Mouse (Mus musculus): ENCODE results near the gene Psmc6. TPM values are rescaled to one million over a fixed set of nuclear protein-coding genes. Genes with fewer than 3 reads are reported as not detected.

Gene Psmc6
- total RNA-seq (2021), result 100 to 1,000 TPM; 125 to 126 TPM
- long read RNA-seq, experiment 1, transcript Psmc6-201 (14 exons, 2,234 nt), result major isoform, 53 of 58 reads
- long read RNA-seq, experiment 1, partial matches to known transcripts, result 2 of 58 reads
- long read RNA-seq, experiment 1, other reads (novel, unspliced or antisense), result 3 of 58 reads
- long read RNA-seq, experiment 2, transcript Psmc6-201 (14 exons, 2,234 nt), result major isoform, 181 of 192 reads
- long read RNA-seq, experiment 2, partial matches to known transcripts, result 6 of 192 reads
- long read RNA-seq, experiment 2, other reads (novel, unspliced or antisense), result 5 of 192 reads

DNA sequence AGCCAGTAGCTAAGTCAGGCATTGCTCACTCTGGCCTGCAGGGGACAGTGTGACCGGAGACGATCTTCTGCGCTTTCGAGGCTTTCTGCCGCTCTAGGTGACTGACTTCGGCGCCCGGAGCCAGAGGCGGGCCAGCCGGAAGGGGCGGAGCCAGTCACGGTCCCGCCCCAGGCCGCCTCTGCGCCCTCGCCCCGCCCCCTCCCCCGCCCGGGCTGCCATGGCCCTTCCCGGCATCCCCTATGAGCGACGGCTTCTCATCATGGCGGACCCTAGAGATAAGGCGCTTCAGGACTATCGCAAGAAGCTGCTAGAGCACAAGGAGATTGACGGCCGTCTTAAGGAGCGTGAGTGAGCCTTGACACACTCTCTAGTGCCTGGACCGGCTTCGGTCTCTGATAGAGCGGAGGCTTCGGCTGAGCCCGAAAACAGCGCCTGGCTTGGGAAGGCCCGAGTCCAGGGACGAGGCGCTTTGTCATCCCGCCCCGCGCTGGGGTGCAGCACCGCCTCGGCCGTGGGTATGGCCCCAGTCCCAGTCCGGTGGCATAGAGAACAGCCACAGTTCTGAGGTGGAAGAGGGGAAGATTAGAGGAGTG is at the start of gene Psmc6:
Gene Psmc6 (plus strand): TSS at position 200 of the 593 bp plus-strand sequence.
- DNase-seq (ENCODE audit: low spot score in 2 of 2), result peak; percentile 83 to 88

DNA sequence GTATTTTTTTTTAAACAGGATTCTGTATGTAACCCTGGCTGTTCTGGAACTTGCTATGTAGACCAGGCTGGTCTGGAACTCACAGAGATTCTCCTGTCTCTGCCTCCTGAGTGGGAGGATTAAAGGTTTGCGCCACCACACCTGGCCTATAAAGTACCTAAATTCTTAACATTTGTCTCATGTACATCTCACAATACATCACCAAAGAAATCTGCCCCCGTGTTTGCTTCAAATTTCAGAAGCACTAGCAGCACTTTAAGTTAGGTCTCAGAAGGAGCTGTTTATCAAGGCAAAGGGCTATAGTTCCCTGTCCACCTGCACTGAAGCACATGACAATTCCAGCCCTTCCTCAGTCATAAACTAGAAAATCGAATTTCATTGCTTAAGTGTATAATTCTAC is 47.5 kb upstream of the Psmc6 start:
- DNase-seq (ENCODE audit: low spot score in 2 of 2), result no peak

DNA sequence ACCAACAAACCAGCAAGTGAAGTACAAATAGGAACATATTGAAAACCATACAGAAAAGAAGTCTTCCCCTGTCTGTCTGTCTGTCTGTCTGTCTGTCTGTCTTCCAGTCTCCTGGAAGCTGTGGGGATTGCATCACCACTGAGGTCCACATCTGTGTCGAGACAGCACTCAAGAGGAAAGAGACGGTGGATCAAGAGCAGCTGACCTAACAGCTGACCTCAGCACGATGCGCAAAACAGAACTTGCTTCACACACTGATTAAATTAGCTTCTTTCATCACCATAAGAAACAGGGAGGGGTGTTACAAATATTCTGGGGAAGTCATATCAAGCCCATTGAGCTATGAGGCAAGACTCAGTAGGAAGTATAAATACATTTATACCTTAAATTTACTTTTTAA is 38.0 kb upstream of the Psmc6 start:
- no peak for DNase-seq (ENCODE audit: low spot score in 2 of 2)

DNA sequence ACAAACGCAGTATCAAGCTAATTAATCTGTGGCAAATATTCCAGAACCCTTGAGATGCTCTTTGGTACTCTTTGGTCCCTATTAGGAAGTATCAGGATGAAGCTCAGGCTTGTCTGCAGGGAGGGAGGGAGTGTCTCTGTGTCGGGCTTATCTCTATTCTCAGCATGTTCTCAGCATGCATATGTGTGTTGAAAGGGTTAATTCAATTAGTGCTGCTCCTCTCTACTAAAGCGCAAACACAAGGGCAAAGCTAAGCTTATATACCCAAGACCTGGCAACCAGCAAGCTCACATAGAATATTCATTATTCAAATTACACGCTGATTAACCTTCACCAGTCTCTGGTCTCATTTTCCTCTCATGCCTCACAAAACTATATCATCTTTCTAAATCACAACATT is 25.6 kb upstream of the Psmc6 start:
- no peak for DNase-seq (ENCODE audit: low spot score in 2 of 2)

DNA sequence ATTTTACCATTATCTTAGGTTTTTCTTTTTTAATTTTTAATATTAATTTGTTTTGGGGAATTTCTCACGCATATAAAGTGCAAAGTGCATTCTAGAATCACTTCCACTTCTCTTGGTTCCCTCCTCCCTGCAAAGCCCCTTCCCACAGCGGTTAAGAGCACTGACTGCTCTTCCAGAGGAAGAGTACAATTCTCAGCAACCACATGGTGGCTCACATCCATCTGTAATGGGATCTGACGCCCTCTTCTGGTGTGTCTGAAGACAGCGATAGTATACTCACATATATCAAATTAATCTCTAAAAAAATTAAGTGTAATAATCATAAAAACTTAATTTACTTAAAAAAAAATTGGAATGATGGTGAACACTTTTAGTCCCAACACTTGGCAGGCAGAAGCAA is 25.2 kb upstream of the Psmc6 start:
- DNase-seq (ENCODE audit: low spot score in 2 of 2), result no peak

DNA sequence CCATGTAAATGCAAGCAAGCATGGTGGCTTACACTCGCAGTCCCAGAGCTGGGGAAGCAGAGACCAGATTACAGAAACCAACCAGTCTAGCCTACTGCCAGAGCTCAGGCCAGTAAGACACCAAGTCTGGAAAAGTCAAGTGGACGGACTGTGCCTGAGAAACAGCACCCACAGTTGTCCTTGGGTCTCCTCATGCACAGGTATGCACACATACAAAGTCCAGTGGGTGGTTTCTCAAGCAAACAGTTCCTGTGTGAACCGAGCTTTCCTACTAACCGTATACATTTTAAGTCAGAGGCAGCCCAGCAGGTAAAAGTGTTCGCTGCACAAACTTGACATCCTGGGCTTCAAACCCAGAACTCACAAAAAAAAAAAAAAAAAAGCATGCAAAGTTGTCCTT is 23.7 kb upstream of the Psmc6 start:
- no peak for DNase-seq (ENCODE audit: low spot score in 2 of 2)

DNA sequence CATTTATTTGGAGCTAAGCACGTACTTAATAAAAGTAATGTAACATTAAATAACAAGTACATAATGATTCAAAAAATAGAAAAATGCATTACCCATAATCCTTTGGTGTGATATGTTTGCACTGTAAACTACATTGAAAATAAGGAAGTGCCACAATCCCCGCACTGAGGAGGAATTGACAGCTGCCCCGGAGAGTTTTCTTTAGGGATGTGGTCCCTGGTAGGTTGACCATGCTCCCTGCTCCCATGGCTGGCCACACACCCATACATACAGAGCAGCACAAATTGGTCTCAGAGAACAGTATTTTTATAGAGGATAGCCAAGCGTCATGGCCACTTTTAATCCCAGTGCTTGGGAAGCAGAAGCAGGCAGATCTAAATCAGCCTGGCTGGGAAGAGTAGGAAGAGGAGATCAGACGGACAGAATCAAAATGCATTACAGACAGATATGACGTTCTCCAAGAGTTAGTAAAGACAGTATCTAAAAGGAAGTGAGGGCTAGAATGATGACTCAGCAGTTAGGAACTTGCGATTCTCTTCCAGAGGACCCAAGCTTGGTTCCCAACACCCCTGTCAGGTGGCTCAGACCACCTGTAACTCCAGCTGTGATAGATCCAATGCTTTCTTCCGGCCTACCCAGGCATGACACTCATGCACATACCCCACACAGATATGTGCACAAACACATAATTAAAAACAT is 21.8 kb upstream of the Psmc6 start:
- DNase-seq (ENCODE audit: low spot score in 2 of 2), result no peak

DNA sequence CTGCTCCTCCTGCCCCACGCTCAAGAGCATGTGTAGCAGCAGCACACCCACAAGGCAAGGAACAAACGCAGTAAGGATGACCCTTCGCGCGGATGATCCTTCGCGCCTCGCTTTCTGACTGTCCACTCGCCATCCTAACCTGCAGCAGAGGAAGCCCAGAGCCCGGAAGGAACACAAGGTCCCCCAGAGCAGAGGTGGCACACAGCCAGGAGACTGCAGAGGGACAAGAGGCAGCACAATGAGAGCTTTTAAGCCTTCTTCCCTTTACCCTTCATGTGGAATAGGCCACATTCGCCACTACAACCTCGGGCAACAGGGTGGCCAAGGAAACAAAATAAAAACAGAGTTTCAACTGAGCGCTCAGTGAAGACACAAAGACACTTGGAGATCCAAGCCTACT is 19.9 kb upstream of the Psmc6 start:
- no peak for DNase-seq (ENCODE audit: low spot score in 2 of 2)

DNA sequence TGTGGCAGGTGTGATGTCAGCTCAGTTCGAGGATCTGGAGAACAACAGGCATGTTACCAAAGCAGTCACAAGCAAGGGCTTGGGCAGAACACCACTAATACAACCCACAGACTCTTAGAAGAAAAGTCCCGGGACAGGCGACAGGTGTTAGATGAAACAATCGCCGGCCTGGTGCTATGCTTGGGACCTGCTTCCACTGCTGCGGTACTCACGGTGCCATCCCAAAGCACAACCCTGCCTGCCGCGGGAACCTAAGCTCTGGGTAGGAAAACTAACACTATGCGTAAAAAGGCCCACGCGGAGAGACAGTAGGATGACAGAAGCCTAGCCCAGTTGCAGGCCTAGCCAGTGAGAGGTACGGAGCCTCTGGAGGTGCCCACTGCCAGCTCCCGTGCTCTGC is 19.5 kb upstream of the Psmc6 start:
- DNase-seq (ENCODE audit: low spot score in 2 of 2), result no peak

DNA sequence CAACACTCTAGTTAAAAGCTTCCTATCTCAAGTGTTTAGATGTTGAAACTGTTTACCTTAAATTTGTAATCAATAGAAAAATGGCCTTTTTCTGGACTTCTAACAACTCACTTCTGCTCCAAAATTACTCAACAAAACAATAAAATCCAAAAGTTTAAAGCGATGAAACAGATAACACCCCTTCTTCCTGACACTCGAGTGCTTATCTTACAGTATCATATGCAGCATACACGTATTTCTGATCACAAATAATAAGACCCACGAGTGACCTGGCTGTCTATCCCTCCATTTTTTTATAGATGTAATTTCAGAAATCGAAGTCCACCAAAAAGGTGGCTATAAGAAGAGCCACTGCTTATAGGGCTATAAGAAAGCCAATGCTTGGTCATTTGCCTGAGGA is 12.7 kb upstream of the Psmc6 start:
- no peak for DNase-seq (ENCODE audit: low spot score in 2 of 2)

DNA sequence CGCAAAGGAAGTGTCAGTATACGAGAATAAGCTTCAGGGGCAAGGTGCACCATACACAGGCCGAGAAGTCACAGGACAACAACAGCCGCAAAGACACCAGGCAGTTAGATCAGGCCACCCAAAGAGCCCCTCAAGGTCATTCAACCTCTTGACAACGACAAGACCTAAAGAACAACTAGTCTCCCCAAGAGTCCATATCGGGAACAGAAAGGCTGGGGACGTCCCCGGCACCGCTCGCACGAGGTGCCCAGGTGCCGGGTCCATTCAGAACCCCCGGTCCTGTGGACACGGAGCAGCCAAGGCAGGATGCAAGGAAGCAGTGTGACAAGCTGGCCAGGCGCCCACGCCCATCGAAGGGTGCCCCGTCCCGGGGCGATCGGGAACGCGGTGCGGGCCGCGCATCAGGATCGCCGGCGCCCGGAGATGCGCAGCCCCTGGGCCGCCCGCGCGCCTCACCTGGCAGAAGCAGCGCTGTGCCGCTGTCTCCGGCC is 11.6 kb upstream of the Psmc6 start:
- DNase-seq (ENCODE audit: low spot score in 2 of 2), result no peak

DNA sequence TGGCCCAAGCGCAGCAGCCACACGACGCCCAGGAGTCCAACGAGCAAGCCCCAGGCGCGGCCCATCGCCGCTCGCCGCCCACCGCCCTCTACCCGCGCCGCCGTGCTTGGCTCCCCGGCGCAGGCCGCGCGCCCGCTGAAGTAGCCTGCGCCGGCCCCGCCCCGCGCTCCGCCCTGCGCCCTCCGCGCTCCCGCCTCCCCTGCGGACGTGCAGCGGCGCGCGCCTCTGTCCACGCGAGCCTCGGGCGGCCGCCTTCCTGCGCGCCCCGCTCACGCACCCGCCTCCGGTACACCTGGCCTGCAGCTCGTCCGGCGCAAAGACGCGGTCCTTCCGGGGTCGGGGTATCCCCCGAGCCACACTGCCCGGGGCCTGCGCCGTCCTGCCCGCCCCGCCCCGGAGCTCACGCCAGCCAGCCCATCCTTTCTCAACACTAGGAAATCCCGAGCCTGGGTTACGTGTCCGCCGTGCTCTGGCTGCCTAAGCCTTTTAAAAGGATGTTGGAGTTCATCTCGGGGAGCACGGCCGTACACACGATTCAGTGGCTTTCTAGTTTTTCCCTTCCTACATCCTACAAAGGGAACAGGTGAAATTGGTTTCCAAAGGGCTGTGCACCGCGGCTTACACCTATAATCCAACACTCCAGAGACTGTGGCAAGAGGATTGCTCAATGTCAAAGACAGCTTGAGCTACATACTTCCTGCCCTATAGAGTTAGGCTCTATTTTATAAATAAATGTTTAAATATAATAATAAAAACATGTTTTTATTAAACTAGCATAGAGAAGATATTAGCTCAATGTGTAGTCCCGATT is 11.0 kb upstream of the Psmc6 start, which contains the start of gene Ero1l:
Gene Ero1l (minus strand): TSS at position 346 of the 811 bp plus-strand sequence.
- peak; percentile 89 to 90 for DNase-seq (ENCODE audit: low spot score in 2 of 2)

DNA sequence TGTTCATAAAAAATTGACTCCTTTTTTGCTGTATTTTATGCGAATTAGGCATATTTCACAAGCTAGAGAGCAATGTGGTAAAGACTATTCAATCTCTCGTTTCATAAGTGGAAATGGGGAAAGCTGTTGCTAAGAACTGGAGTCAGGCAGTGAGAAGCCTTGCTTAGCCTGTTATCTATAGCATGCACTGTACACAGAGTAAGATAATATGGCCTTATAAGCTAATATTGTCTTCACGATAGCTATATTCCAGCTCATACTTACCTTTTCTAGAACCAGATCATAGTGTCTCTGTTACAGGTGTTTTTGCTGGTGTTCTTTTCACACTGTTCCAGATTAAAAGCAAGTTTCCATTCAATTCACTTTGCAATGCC is 10.4 kb upstream of the Psmc6 start:
- no peak for DNase-seq (ENCODE audit: low spot score in 2 of 2)

DNA sequence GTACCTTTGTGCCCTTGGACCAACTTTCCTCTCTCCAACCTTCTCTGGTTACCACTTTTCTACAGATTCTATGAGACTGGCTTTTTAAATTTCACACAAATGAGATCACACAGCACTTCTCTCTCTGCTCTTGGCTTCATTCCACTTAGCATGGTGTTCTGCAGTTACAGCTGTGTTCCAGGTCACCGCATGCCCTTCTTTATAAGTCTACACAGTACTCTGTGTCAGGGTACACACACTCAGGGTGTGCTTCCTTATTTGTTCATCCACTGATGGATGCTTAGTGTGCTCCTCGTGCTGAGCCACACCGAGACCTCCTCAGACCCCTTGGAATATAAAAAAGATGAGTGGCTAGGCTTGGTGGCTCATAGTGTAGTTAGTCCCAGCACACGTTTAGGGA is 9.5 kb upstream of the Psmc6 start:
- no peak for DNase-seq (ENCODE audit: low spot score in 2 of 2)

DNA sequence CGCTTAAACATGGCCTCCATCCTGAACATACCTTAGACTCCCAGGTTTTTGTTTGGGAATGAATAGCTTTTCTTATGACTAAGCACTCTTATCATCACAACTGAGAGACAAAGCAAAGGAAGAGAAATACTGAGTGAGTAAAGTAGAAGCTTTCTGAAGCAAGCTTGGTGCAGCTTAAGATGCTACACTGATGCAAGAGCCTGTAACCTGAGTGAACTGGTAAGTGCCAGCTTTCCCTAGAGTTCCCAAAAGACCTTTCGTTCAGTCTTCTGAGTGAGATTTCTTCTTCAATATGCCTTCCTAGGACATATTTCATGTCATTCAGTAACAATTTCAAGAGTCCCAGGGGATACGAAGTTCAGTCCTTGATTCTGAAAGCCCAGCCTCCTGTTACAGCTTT is 8.5 kb upstream of the Psmc6 start:
- no peak for DNase-seq (ENCODE audit: low spot score in 2 of 2)

DNA sequence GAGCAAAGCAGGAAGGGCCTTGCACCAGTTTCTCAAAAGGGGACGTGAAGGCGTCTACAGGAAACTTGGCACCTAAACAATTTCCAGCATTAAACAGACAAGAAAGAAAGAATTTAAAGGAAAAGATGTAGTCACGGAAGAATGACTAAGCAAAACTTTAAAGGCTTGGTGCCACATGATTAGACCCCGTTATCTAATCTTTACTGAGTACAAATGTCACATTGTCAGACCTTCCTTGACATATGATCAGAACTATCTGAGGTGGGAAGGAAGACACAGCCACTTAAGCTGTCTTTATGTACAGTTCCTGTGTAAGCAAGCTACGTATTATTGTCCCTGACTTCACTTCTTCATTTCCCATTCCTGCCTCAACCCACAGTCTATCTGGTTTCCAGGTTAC is 8.0 kb upstream of the Psmc6 start:
- DNase-seq (ENCODE audit: low spot score in 2 of 2), result no peak

DNA sequence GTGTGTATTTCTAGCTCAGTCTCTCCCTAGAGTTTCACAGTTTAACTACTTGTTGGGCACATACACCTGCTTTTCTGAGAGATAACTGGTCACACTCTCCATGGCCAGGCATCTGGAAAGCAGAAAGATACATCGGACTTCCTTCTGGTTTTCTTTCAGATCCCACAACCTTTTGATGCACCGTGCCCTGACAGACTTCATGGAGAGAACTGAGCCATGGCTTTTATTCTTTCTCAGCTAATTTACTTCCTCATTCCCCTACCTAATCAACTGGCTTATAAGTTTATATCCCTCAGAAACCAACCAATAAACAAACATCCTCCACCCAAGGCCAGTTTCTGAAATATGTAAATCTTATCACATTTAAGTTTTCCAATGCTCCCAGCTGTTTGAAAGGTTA is 7.1 kb upstream of the Psmc6 start:
- DNase-seq (ENCODE audit: low spot score in 2 of 2), result no peak

DNA sequence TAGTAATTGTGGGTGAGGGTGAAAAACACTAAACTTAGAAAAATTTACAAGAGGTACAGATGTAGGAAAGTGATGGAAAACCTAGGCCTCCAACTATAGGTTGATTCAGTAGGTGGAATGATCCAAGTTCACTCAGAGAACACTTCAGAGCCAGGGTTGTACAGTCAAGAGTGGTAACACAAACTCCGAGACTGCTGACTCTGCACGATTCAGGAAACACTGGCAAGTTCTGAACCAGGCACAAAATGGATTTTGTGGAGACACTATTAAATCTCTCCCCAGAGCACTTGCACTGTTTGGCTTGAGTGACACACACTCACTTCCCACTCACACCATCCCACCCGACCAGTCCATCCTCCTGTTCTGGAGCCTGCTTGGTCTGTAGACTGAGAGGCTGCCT is 6.3 kb upstream of the Psmc6 start:
- no peak for DNase-seq (ENCODE audit: low spot score in 2 of 2)

DNA sequence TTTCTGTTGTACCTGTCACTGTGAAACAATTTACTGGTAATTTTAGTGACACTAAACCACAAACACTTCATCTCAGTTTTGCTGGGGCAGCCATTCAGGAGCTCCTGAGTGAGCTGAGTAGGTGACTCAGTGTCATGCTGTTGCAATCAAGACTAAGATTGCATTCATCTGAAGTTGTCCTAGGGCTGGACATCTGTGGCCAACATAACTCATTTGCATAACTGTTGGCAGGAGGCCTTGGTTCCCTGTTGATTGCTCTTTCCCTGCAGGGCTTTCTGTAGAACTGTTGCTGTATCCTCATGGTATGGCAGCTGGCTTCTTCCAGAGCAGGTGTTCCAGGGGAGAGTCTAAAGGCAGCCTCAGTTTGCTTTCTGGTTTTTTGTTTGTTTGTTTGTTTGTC is 4.1 kb upstream of the Psmc6 start:
- DNase-seq (ENCODE audit: low spot score in 2 of 2), result no peak

DNA sequence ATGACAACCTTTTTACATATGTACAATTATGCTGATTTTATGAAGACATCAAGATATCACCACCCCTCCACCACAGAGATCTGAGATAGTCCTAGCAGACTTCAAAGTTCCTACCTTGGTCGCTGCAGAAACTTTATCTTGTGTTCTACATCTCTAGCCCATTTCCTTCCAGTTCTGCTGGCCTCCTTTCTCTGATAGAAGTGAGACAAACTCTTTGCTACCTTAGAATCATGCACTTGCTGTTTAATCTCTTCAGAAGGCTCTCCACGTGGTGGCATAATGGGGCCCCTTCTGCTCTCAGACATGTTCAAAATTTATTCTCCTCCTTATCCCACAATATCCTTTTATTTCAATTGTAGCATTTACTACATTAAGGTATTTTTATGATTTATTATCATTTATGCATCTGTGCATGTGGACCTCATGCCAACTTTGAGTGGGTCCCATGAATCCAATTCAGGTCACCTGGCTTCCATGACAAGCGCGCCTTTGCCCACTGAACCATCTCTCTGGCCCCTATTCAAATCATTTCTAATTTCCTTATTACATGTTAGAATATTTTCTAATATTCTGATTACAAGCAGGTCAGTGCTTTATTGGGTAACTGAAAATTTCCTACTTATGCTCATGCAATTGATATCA is 1.4 kb upstream of the Psmc6 start:
- no peak for DNase-seq (ENCODE audit: low spot score in 2 of 2)

DNA sequence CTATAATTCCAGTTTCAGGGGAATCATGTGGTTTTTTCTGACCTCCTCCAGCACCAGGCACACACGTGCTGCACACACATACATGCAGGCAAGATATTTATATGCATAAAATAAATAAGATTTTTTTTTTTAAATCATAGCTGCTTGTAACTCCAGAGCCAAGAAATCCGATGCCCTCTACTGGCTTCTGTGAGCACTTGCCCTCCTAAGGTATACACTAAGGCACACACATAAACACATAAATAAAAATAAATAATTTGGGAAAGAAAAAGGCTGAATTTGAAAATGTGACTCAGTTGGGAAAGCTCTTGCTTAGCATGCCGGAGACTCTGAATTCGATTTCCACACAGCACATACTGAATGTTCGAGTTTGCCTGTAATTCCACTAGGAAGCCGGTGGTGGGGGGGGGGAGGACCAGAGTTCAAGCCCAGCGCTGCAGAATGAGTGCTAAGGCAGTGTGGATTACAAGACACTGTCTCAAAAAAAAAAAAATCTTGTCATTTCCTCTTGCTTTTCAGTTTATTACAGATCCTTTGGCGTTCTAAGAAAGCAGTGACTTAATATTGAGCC is 485 bp upstream of the Psmc6 start:
- no peak for DNase-seq (ENCODE audit: low spot score in 2 of 2)
